Mouse (Mus musculus) cerebellum, adult 18-20 months (tissue): ENCODE data around the gene Mfap2.

ENCODE experiments used
- DNase-seq, 2 experiments: peaks; one replicate each; pipeline ENCODE4 v3.0.0; 2021

Gene Mfap2

DNA sequence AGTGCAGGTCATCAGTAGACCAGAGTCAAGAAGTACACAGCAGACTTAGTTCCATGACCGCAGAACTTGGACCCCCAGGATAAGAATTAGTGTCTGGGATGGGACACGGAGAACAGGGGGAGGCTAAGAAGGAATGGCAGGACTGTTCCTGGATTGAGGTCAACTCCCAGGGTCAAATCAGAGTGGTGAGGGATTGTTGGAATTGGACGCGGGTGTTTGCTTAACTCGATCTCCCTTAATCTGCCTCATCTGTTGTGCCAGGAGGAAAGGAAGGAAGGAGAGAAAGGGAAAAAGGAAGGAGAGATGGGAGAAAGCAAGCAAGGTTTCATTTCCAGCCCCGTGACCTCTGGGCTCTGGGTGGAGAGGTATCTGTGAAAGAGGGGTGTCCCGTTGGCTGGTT lies at the start of gene Mfap2:
Mfap2 (plus strand) TSS at position 301 of the 400 bp plus-strand sequence.
- DNase-seq, result no peak

DNA sequence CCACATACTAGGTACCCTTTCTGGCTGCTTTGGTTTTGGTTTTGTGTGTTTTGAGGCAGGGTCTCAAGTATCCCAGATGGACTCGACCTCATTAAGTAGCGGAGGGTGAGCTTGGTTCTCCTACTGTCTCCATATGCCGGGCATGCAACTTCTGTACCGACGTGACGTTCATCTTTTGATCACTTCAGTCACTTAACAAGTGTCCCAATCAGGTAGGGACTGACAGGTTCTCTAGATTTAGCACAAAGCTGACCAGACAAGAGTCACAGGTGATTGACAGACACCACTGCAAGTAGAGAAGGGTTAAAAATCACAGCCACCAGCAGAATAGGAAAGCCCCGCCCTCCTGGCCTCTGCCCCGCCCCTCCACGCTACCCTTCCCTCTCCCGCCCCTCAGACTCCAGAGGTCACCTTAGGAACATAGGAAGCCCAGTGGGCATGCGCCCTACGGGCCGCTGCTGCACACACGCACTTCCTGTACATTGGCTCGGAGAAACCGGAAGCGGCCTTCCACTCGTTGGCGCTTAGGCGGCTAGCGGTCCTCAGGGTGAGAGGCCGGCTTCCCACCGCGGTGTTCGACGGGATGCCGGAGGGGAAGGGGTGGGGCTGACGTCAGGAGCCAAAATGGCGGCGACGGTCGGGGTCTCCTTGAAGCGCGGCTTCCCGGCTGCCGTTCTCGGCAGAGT lies 49.3 kb upstream of the Mfap2 start, which contains the start of gene Sdhb:
Sdhb (plus strand) TSS at position 423 of the 686 bp plus-strand sequence.
- peak; percentile 97 to 98 for DNase-seq

DNA sequence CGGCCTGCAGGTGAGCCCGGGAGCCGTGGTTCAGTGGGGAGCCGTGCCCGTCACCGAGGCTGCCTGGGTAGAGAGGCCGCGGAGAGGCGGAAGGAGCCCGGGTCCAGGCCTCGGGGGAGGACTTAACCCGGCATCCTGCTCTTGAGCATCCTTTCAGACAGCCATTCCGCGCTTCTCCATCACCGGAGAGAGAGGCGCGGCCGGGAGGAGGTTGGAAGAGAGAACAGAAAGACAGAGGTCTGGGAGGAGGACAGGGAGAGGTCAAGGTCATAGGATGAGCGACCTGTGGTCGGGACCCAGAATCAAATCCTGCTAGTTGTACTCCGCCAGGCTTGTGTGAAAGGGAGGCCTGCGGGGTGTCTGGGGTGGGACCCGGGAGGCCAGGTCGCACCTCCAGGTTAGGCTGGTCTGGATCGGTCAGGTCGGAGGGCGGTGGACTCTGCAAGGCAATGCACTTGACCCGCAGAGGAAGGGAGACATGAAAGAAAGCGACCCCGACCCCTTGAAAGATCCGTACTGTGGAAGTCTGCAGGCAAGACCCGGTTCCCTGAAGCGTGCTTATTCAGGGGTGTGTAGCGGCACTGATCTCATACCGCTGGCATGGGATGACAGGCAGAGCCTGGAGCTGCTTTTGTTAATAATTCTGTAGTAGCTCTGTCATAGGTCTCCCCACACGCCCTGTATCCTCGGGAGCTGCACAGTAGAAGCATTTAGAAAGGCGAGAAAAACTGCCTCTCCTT lies 48.6 kb upstream of the Mfap2 start:
- peak in 1 of 2 experiments; percentile 45 for DNase-seq

DNA sequence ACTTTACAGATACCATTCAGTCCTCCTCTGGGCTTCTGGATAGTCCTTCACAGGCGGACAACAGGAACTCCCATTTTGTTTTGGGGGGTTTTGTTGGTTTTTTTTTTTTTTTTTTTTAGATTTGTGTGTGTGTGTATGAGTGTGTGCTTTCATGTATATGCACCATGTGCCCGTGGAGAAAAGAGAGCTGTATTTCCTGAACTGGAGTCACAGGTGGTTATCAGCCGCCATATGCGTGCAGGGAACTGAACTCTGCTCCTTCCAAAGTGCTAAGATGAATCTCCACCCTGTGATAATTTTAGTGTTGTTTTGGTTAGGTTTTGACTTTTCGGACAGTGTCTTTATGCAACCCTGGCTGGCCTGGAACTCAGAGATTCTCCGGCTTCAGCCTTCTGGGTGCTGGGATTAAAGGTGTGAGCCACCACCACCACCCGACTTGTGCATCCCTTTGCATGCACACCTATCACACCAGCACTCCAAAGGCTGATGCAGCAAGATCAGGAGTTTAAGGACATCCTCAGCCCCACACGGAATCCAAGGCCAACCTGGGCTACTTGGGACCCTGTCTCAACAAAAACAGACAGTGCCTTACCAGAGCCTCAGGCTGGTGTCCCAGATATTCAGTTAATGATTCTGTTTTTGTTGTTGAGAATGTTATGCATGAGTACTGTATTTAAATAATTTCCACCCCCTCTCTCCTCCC lies 47.9 kb upstream of the Mfap2 start:
- no peak for DNase-seq

DNA sequence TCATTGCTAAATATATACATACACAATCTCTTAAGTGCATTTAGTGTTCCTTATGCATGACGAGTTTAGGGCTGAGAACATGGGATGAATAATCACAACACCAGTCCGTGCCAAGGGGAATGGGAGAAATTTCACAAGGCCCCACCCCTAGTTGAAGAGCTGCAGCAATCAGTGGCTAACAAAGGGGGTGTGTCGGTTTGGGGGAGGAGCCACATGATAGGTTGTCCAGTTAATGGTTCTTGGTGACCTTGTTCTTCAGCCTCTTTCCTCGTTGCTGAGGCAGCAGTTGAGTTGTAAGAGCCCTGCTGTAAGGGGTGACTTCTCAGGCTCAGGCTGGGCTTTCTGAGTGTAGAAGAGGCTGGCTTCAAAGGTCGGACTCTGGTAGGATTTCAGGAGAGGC lies 47.3 kb upstream of the Mfap2 start:
- peak in 1 of 2 experiments; percentile 38 for DNase-seq

DNA sequence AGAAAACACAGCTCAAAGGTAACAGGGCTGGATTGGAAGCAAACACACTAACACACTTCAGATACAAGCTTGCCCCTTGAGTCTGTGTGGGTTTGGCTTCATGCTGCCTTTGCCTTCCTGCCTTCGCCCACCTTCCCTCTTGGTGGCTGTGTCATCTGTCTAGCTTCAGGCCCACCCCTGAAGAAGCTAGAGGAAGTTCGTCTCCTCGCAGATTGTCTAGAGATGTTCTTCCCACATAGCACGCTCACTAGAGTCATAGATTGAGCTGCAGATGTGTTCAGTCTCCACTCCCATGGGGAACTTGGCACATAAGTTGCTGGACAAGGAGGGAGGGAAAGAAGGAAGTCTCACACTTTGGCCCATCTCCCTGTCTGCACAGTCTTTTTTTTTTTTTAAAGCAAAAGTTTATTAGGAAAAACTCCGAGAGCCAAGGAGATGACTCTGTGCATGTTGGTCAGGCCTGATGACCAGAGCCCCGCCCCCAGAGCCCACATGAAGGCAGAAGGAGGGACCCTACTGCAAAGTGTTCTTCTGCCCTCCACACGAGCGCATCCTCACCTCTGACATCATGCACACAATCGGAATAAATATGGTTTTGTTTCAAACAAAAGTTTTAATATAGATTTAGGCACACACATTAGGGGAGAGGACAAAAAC lies 46.1 kb upstream of the Mfap2 start:
- DNase-seq, result no peak

DNA sequence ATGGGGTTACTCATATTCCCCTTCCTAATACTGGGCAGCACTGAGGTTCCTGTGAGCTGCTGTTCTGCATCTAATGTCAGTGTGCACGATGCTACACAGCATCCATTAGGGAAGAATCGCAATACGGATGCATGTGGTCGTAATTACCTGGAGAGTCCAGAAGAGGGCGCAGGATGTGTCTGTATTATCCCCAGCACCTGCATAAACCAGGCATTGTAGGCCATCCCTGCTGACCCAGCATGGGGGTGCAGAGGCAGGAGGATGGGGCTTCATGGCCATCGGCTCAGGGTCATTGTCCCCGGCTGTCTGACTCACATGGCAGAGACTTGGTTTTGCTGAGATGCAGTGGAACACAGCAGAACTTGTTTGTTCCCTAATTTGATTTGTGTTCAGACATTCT lies 45.6 kb upstream of the Mfap2 start:
- peak; percentile 83 to 84 for DNase-seq

DNA sequence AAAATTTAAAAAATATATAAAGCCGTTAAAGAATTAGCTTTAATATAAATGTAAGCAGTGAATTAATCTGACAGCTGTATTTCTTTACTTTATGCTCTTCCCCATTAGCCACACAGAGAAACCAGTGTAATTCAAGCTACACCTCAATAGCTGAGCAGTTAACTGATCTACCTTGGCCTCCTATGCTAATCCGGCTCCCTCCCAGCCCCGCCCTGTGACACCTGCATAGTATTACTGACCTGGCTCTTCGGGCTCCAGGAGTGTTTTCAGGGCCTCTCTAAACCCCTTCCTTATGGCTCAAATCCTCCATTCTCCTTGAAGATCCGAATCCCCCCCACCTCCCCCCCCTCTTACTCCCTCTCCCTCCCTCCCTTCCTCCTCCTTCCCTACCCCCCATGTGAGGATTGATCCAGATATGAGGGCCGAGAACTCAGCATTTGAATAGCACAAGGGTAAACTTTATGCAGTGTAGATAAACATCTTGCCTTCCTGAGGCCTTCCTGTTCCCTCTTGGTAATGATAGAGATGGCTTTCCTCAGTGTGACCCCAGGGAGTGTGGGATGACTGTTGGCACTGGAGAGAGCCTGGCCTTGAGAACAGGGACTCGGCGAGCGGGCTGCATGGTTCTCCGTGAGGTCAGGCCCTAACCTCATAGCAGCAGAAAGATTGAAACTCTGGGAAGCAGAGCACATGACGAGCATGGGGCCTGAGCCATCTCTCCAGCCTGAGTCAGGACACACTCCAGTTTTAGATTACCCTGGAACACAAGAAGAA lies 42.6 kb upstream of the Mfap2 start:
- no peak for DNase-seq

DNA sequence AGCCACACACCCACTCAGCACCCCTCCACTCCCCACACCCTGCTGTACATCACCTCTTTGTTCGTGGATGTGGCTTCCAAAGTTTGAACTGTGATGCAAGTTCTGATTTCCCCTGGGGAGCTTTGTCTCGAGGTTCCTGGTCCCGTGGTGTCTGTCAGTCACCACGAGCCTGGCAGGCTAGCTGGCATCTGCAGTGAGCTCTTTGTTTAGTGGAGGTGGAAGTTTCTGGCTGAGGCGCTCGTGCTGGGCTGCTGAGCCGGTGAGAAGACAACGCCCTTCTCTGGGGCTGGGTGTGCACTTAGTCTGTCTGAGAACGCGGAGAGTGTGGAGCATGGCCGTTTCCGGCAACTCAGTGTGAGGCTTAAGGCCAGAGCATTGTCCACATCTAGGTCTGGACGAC lies 38.5 kb upstream of the Mfap2 start:
- no peak for DNase-seq

DNA sequence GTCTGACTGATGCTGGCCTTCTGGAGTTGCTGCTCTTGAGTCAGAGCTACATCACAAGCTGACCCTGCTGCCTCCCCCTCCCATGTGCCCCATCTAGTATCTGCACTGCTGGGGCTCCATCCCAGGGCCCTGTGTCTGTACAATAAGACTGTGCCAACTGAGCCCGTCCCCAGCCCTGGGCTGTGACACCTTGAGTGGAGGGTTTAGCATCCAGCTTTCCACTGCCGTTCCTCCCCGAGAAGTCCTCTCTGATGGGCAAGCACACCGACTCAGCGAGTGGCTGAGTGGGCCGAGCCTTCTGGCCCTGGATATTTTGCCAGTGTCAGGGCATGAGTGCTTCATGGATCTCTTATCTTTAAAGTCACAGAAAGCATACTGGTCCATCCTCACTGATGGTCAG lies 35.8 kb upstream of the Mfap2 start:
- no peak for DNase-seq

DNA sequence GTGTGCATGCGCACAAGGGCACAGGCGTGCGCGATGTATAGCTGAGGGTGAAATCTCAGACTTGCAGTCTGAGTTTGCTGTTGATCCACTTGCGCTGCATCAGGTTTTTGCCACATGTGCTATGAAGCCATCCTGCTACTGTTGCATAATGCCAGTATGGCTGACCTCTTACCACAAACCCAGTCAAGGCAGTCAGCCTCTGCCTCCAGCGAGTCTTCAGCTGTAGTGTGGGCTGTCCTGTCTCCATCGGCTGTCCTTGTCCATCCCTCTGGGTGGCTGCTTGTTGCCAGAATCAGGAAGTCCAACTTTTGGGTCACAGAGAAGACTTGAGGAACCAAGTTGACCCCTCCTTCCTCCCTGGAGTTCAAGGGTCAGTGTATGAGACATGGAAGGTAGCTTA lies 34.9 kb upstream of the Mfap2 start:
- DNase-seq, result no peak

DNA sequence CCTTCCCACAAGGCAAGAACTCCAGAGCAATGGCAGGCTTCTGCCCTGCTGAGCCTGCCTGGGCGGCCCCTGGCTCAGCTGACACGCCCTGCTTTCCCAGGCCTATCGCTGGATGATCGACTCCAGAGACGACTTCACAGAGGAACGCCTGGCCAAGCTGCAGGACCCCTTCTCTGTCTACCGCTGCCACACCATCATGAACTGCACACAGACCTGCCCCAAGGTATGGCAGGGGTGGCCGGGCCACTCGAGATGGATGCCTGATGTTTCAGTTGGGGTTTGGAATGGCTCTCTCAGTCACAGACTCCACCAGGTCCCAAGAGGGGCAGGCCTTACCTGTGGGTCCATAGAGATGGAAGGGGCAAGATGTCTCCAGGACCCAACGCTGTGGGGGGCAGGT lies 32.9 kb upstream of the Mfap2 start:
- DNase-seq, result no peak

DNA sequence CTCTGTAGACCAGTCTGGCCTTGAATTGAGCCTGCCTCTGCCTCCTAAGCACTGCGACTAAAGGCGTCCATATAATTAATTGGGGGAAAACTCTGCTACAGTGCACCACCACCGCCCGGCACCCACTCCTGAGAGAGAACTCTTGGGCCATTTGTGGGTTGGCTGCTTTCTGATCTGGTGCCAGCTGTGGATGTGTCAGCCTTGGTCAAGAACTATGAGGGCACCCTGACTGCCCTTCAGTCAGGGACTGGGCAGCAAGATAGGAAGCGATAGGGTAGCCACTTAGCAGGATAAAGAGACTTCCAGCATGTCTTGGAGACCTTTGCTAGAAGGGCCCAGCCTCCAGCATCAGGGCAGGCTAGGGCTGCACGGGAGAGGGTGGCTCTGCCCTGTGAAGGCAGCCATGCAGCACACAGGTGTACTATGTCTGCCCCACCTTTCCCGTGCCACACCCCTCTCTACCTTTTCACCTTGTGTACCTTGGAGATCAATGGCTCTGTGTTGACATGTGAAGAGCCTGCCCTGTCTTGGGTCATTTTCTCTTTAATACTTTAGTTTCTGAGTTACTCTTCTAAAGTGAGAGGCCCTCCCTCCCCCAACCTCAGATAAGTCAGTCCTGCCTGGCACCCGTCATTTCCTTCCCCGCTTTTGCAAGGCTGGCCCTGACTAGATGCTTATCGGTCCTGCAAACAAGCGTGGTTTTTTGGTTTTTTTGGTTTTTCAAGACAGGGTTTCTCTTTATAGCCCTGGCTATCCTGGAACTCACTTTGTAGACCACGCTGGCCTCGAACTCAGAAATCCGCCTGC lies 32.1 kb upstream of the Mfap2 start:
- no peak for DNase-seq

DNA sequence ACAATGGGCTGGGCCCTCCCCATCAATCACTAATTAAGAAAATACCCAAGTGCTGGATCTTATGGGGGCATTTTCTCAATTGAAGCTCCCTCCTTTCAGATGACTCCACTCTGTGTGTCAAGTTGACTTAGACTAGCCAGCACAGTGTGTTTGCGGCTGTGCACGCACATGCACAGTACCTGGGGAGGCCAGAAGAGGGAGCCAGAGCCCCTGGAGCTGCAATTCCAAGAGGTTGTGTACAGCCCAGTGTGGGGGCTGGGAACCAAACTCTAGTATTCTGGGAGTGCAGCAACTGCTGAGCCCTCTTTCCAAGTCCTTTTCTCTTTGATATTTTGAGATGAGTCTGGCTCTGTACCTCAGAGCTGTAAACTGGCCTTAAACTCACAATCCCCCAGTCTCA lies 28.6 kb upstream of the Mfap2 start:
- no peak for DNase-seq

DNA sequence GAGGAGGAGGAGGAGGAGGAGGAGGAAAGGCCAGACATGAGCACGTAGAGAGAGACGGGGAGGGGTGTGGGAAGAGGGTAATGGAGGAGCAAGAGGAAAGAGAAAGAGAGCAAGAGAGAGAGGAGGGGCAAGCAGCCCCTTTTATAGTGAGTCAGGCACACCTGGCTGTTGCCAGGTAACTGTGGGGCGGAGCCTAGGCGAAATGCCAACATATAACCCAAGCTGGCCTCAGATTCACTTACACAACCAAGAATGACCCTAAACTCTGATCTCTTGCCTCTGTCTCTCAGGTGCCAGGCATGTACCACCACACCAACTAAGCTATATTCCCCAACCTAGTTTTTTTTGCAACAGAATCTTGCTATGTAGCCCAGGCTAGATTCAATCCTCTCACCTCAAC lies 27.4 kb upstream of the Mfap2 start:
- DNase-seq, result no peak

DNA sequence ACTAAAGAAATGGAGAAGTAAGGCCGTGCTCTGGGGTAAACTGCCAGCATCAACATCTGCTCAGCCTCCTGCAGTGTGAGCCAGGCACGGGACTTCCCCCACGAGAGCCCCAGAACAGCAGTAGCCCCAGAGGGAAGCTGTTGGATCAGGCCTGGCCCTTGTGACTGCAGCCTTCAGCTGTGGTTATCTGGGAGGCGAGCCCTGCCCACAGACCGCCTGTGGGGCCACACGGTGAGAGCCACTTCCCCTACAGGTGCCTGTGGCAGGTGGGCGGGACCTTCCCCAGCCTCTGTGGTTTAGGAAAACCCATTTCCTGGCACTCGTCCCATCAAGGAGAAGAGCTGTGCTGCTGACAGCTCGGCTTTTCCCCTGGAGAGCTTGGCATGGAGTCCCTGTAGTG lies 26.8 kb upstream of the Mfap2 start:
- no peak for DNase-seq

DNA sequence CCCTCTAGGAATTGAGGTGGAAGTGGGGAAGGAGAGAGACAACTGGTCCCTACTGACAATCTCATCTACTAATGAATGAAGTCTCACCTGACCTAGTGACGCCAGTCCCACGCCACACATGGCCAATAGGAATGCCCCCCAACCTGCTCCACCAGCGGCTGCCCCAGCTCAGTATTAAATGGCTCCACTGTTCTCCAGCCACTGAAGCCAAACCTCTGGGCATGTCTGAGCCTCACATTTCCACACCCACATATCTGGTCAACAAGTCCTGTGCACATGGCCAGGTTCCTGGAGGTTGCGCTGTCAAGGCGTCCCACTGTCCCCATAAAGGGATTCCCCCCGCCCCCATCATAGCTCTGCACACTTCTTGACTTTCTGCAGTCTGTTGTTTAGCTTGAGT lies 25.7 kb upstream of the Mfap2 start:
- no peak for DNase-seq

DNA sequence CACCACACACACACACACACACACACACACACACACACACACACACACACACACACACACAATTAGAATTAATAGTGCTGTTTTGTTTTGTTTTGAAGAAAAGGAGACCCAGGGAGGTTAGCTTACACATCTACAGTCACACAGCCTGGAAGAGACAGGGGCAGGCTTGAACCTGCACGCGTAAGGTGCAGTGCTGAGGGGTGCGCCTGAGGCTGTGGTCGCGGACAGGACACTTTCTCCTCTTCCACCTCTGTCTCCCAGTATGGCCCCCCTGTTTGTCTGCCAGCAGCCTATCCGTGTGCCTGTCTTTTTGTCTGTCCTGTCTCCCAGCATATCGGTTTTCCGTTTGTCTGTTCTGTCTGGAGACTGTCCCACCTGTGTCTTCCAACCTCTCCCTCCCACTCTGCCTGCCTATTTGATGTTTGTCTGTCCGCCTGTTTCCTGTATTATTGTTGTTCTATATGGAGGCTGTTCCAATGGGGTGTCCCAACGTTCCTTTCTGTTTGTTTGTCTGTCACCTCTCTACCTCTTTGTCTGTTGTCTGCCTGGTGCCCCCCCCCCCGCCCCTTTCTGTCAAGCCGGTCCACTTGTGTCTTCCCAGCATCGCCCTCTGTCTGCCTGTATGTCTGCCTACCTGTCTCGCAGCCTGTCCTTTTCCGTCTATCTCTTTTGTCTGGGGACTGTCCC lies 24.1 kb upstream of the Mfap2 start:
- no peak for DNase-seq

DNA sequence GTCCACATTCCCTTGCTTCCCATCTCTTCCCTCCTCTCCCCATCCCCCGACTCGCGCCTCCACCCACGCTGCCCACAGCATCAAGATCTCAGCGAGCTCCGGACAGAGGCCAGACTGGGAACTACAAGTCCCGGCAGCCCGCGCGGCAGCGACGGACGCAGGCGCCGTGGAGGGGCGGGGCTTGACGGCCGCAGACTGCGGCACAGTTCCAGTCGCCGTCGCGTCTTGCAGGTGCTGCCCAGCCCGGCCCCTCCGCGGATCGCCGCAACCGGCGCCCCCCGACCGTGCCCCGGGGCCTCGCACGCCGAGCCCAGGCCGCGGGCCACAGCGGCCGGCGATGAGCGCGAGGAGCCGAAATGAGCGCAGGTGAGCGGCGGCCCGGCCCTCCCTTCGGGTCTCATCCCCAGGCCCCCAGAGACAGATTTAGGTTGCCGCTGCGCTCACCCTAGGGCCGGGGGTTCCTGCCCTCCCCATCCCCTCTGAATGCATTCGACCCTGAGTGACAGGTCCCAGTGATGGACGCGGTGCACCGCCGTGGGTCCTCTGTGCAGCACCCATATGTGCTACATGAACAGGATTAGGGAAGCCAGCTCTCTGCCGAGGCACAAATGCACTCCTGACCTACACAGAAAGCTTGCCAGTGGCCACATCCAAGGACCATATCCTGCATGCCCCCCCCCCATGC lies 23.4 kb upstream of the Mfap2 start, which contains the start of gene Atp13a2:
Atp13a2 (plus strand) TSS at position 163 of the 685 bp plus-strand sequence.
- peak; percentile 96 to 98 for DNase-seq

DNA sequence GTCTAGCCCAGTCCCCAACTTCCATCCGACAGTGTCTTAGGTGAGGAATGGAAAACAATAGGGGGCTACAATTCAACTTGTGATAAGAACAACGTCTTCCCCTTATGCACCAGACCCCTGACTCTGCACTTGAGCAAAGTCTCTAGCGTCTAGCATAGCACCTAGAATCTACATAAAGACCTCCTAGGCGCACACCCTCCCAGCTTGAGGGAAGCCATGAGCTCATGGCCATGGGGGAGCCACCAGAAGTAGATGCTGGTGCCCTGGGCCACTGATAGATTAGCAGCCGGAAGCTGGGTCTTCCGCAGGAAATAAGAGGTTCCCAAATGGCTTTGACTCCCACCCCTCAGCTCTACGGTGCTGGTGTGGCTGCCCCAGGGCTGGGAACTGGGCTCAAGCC lies 22.7 kb upstream of the Mfap2 start:
- DNase-seq, result no peak
